Mouse (Mus musculus): ENCODE data around the gene Rrp1. TPM values are rescaled to one million over a fixed set of nuclear protein-coding genes. Genes with fewer than 3 reads are reported as not detected.

The Rrp1 gene
- 402 and 403 TPM in 2 replicates for polyA plus RNA-seq (2015; fragmentation: Nextera tagmentation; extraction: Ambion mirVana)

DNA sequence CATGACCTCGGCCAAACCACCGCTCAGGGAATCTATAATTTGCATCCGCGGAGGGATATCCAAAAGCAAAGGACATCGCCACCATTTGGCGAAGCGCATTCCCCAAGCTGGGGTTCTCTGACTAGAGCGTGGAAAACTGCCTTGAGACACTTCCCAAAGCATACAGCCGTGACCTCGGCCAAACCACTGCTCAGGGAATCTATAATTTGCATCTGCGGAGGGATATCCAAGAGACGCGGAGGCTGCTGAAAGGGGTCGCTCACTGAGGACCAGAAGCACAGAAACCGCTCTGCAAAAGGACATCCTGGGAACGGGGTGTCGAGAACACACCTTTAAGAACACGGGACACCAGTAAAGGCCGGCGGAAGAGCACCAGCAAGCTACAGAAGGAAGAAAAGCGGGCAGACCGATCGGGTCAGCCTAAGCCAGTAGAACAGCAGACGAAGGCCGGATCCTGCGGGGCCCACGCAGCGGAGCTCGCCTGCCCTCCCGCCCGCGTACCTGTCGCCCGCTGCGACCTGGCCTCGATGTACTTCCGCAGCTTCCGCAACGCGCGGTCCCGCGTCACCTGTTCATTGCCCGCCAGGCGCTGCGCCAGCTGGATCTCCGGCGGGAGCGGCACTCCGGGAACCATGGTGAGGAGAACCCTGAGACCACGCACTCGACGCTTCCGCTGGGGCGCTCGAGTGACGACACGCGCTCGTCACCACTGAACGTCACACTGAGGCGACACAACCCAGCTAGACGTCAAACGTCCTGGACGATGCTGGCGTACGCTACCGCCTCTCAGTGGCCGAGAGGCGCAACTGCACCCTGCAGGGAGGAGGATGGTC lies at the start of gene Rrp1:
Rrp1 (minus strand) TSS at position 725 of the 833 bp plus-strand sequence.
- no peaks in the 10 kb centered on the region for H3K9me3 ChIP-seq
- H3K4me1 ChIP-seq (replicated peaks): peaks cover 19% of the 10 kb centered on the region
- H3K36me3 ChIP-seq: peaks cover 27% of the 10 kb centered on the region
- peak within 1 kb of the TSS; percentile 62 for H3K4me3 ChIP-seq
- under 1% methylated on average over 70 of the region's 70 CpGs for WGBS
- H3K27ac ChIP-seq (replicated peaks): peak within 1 kb of the TSS; percentile 83
- H3K4me2 ChIP-seq: peak within 1 kb of the TSS; percentile 75
- no peaks in the 10 kb centered on the region for H3K27me3 ChIP-seq
- H3K9ac ChIP-seq: peak within 1 kb of the TSS; percentile 65
- ATAC-seq (ENCODE audit: low FRiP score, low read depth): peak; percentile 93

DNA sequence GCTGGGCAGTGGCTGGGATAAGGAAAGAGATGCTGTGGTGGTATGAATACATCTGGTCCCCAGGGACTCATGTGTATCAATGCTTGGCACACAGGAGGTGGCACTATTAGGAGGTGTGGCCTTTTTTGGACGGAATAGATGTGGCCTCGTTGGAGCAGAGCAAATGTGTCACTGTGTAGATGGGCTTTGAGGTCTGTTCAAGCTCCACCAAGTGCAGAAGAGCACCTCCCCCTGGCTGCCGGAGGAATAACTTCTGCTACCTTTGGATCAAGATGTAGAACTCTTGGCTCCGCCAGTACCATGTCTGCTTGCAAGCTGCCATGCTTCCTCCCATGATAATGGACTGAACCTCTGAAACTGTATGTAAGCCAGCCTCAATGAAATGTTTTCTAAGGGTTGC lies 48.9 kb upstream of the Rrp1 start:
- Histone ChIP-seq H3K36me3 (no peaks in the 10 kb centered on the region), H3K9ac (no peak overlapping the region), H3K4me3 (no peak overlapping the region), H3K4me2 (no peak overlapping the region), H3K27me3 (no peaks in the 10 kb centered on the region), H3K27ac (replicated peaks) (no peak overlapping the region), H3K4me1 (replicated peaks) (peaks cover 45% of the 10 kb centered on the region), H3K9me3 (no peaks in the 10 kb centered on the region)
- 69% methylated on average over 4 of the region's 4 CpGs for WGBS
- no peak for ATAC-seq (ENCODE audit: low FRiP score, low read depth)

DNA sequence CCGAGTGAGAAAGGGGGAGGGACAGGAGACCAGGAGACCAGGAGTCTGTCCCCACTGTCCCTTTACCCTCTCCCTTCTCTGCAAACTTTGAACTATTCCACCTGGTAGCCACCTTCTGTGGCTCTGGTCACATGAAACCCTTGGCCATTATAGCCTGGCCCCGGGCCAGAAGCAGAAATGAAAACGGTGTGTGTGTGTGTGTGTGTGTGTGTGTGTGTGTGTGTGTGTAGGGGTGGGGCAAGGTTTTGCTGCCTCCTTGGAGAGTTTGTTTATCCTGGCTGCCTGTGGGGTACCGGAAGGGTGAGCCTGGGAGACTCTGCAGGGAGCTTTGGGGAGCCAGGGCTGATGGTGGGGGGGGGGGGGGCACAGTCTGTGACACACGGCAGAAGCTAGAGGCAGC lies 47.6 kb upstream of the Rrp1 start:
- no peaks in the 10 kb centered on the region for H3K27me3 ChIP-seq
- WGBS: 49% methylated on average over 5 of the region's 5 CpGs

DNA sequence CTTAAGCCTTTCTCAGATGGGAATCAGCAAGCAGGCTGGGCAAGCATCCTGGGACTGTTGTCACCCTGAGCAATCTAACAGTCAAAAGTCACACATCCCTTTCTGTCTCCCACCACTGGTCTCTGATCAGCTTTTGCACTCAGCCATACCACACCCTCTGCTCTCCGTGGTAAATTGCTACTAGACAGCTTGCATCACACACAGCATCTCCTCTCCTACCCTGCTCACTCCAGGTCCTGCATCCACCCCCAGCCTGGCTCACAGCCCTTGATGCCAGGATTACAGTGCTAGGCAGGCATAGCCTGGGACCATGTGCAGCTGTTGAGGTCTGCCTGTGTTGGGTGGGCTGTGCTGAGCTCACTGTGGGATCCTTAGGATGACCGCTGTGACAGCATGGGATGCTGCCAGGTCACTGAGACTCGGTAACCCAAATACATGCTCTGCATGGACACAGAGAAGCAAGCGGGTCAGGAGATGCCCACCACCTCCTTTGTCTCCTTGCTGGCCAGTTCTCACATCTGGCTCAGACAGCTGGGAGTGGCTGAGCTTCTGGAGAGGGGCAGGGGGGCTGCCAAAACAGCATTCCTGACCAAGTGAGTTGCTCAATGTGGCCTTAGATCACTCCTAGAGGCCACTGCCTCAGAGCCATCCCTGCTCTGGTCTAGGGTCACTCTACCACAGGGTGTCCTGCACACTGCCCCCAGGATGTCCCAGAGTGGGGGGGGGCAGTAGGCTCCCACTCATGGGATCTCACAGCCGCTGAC lies 45.7 kb upstream of the Rrp1 start:
- WGBS: 65% methylated on average over 5 of the region's 5 CpGs
- H3K27ac ChIP-seq (replicated peaks): peak overlapping the region; percentile 34
- H3K9me3 ChIP-seq: no peaks in the 10 kb centered on the region
- no peaks in the 10 kb centered on the region for H3K36me3 ChIP-seq
- no peak overlapping the region for H3K9ac ChIP-seq
- no peak overlapping the region for H3K4me3 ChIP-seq
- no peak overlapping the region for H3K4me2 ChIP-seq
- ATAC-seq (ENCODE audit: low FRiP score, low read depth): peak; percentile 17
- peaks cover 50% of the 10 kb centered on the region for H3K4me1 ChIP-seq (replicated peaks)
- H3K27me3 ChIP-seq: no peaks in the 10 kb centered on the region

More for the DNA sequence above, 47.6 kb upstream of the Rrp1 start:
- Histone ChIP-seq H3K27ac (replicated peaks) (no peak overlapping the region), H3K4me3 (no peak overlapping the region), H3K9ac (no peak overlapping the region), H3K4me1 (replicated peaks) (peaks cover 53% of the 10 kb centered on the region), H3K4me2 (no peak overlapping the region), H3K9me3 (no peaks in the 10 kb centered on the region), H3K36me3 (no peaks in the 10 kb centered on the region)
- no peak for ATAC-seq (ENCODE audit: low FRiP score, low read depth)

DNA sequence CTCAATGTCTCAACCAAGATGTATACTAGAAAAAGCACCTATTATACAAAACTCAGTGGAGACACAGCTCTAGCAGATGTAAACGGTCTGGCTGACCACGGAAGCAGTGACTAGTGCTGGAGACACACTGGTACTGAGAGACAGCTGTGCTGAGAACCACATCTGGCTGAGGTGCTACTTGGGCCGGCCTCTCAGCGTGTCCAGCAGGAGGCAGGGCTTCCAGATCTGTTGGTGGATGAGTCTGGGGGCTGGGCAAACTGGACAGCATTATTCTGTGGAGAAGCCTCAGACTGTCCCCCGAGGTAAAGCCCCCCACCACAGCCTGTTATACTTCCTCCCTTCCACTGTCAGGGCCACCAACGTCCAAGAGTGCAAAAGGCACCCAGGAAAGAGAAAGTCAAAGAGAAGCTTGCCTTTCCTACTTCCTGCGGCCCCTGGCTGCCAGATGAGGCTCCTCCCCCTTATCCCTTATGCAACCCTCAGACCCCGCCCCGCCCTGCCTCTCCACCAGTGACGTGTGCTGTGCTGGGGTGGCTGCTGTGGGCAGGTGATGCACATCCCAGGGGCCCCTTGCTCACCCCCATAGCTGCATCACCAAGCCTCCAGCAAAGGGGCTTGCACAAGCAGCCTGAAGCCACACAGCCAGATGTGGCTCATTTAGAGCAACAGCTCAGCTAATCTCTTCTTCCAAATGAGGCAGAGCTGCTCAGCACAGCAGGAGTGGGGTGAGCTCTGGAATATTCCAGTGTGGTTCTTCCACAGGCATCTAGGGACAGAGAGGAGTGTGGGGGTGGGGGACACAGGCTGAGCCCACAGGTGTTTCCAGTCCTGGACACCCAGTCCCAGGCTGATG lies 44.9 kb upstream of the Rrp1 start:
- Histone ChIP-seq H3K9ac (no peak overlapping the region), H3K27ac (replicated peaks) (peak overlapping the region; percentile 34), H3K4me1 (replicated peaks) (peaks cover 48% of the 10 kb centered on the region)

DNA sequence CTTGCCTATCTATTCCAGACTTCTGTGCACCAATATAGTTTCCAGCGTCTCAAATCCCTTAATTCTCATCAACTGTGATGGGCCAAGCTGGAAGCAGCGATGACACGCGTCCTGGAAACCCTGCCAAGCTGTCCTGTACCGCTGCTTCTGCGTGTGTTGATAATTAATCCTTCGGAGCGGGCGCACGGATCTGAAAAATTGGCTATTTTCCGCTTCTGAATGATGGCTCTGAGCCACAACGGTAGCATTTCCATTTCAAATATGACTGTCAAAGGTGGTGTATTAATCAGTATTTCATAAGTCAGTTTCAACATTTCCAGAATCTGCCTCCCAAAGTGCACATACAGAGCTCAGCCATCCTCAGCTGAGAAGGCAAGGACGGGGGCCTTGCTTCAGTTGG lies 43.9 kb upstream of the Rrp1 start:
- H3K27ac ChIP-seq (replicated peaks): peak overlapping the region; percentile 25
- ATAC-seq (ENCODE audit: low FRiP score, low read depth): no peak
- WGBS: 44% methylated on average over 13 of the region's 13 CpGs

More for the DNA sequence above, 44.9 kb upstream of the Rrp1 start:
- 29% methylated on average over 10 of the region's 10 CpGs for WGBS
- H3K36me3 ChIP-seq: no peaks in the 10 kb centered on the region
- no peaks in the 10 kb centered on the region for H3K9me3 ChIP-seq
- no peak overlapping the region for H3K4me3 ChIP-seq
- H3K4me2 ChIP-seq: 0 out of 2 replicates have a peak overlapping the region, but pooled peaks have one; percentile 1
- ATAC-seq (ENCODE audit: low FRiP score, low read depth): peak; percentile 46
- no peaks in the 10 kb centered on the region for H3K27me3 ChIP-seq

DNA sequence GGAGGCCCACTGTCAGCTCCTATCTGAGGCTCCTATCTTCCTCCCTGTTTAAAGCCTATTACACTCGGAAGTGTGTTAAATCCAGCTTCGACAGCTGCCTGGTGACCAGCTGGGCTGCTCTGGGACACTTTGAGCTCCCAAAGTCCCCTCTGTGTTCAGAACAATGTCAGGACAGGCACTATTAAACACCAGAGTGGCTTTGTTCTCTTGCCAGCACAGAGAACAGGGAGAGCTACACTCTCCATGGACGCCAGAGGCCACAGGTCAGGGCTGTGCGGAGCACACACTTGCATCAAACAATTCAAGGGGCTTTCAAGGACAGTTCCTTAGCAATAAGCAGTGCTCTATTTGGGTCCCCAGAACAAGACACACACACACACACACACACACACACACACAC lies 39.8 kb upstream of the Rrp1 start:
- Histone ChIP-seq H3K4me3 (no peak overlapping the region), H3K36me3 (peaks cover 30% of the 10 kb centered on the region), H3K4me1 (replicated peaks) (peaks cover 34% of the 10 kb centered on the region), H3K4me2 (no peak overlapping the region), H3K27me3 (no peaks in the 10 kb centered on the region), H3K27ac (replicated peaks) (no peak overlapping the region), H3K9me3 (no peaks in the 10 kb centered on the region), H3K9ac (no peak overlapping the region)
- WGBS: 15% methylated on average over 4 of the region's 4 CpGs
- peak; percentile 12; the same call in 1 of the 2 replicates for ATAC-seq (ENCODE audit: low FRiP score, low read depth)

More for the DNA sequence above, 43.9 kb upstream of the Rrp1 start:
- Histone ChIP-seq H3K27me3 (no peaks in the 10 kb centered on the region), H3K9me3 (no peaks in the 10 kb centered on the region), H3K9ac (no peak overlapping the region), H3K36me3 (no peaks in the 10 kb centered on the region), H3K4me1 (replicated peaks) (peaks cover 49% of the 10 kb centered on the region), H3K4me2 (0 out of 2 replicates have a peak overlapping the region, but pooled peaks have one; percentile 8), H3K4me3 (no peak overlapping the region)

DNA sequence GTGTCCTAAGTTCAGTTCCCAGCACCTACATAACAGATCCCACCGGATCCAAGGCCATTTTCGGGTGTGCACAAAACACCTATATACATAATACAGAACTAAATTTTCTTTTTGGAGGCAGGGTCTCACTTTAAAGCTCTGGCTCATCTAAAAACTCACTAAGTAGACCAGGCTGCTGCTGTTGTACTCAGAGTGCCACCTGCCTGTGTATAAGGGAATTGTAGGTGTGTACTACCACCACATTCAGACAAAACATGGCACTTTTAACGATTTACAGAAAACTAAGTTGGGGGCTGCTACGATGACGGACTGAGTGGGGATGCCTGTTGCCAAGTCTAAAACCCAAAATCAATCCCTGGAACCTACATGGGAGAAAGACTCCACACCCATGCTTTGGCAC lies 37.9 kb upstream of the Rrp1 start:
- WGBS: 91% methylated on average over 5 of the region's 5 CpGs
- Histone ChIP-seq H3K36me3 (peaks cover 46% of the 10 kb centered on the region), H3K27ac (replicated peaks) (no peak overlapping the region)

DNA sequence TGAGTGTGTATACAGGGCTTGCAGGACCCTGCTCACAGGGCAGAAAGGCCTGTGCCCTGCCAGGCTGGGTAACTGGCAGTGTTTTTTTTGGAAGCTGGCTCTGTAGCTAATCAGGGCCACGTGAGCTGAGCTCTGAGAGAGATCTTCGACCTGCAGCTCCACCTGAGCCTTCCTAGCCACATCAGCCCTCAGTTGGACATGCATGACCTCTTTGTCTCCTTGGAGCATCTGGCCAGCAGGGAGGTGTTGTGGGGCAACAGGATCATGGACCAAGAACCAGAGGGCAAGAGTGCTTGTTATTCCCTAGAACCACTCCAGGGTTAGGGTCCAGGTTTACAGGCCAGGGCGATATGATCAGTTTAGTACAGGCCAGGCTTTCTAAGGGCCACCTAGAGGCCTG lies 34.6 kb upstream of the Rrp1 start:
- Histone ChIP-seq H3K9ac (no peak overlapping the region), H3K4me3 (no peak overlapping the region), H3K36me3 (peaks cover 71% of the 10 kb centered on the region), H3K4me2 (no peak overlapping the region), H3K9me3 (no peaks in the 10 kb centered on the region), H3K27me3 (no peaks in the 10 kb centered on the region), H3K4me1 (replicated peaks) (peaks cover 3% of the 10 kb centered on the region), H3K27ac (replicated peaks) (no peak overlapping the region)
- WGBS: 88% methylated on average over 3 of the region's 3 CpGs
- ATAC-seq (ENCODE audit: low FRiP score, low read depth): no peak

More for the DNA sequence above, 37.9 kb upstream of the Rrp1 start:
- H3K4me3 ChIP-seq: no peak overlapping the region
- H3K9ac ChIP-seq: no peak overlapping the region
- peaks cover 18% of the 10 kb centered on the region for H3K4me1 ChIP-seq (replicated peaks)
- H3K9me3 ChIP-seq: no peaks in the 10 kb centered on the region
- ATAC-seq (ENCODE audit: low FRiP score, low read depth): no peak
- no peaks in the 10 kb centered on the region for H3K27me3 ChIP-seq
- no peak overlapping the region for H3K4me2 ChIP-seq

DNA sequence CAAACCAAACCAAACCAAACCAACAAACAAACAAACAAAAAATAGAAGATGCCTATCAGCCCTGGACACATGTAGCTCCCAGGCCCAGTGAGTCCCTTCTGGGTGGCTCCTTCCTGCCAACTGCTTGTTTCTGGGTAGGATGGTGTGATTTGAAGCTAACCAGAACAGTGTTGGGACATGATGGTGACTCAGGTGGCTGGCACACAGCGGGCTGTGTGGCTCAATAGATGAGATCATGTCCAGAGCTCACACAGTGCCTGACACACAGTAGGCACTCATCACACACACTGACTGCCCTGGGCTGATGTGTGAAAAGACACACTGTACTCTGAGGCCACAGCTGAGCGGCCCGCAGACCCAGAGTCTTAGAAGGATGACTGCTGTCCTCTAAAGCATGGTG lies 33.4 kb upstream of the Rrp1 start:
- H3K36me3 ChIP-seq: peaks cover 73% of the 10 kb centered on the region
- WGBS: 98% methylated on average over 3 of the region's 3 CpGs
- H3K27ac ChIP-seq (replicated peaks): no peak overlapping the region
- H3K9me3 ChIP-seq: no peaks in the 10 kb centered on the region
- H3K27me3 ChIP-seq: no peaks in the 10 kb centered on the region
- no peaks in the 10 kb centered on the region for H3K4me1 ChIP-seq (replicated peaks)
- no peak for ATAC-seq (ENCODE audit: low FRiP score, low read depth)
- no peak overlapping the region for H3K9ac ChIP-seq
- no peak overlapping the region for H3K4me2 ChIP-seq
- no peak overlapping the region for H3K4me3 ChIP-seq

DNA sequence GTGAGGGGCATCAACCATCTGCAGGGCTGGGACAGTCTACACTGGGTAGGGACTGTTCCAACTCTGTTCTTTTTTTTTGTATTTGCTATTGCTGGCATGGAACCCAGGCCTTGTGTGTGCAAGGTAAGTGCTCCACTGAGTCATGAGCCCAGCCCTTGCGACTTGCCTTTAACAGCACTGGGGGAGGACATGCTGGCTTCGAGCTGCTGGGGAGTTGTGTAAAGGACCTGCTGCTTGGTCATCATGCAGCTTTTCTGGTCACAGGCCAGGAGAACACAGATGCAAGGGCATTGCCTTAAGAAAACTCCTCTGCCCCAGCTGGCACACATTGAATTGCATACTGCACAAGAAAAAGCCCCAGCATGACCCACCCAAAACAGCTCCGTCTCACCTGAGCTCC lies 29.4 kb upstream of the Rrp1 start:
- ATAC-seq (ENCODE audit: low FRiP score, low read depth): no peak
- Histone ChIP-seq H3K9ac (no peak overlapping the region), H3K27ac (replicated peaks) (no peak overlapping the region), H3K27me3 (no peaks in the 10 kb centered on the region), H3K4me3 (no peak overlapping the region), H3K4me1 (replicated peaks) (no peaks in the 10 kb centered on the region), H3K4me2 (no peak overlapping the region), H3K36me3 (peaks cover 42% of the 10 kb centered on the region), H3K9me3 (no peaks in the 10 kb centered on the region)
- 95% methylated on average over 3 of the region's 3 CpGs for WGBS

Data from hindbrain, embryonic 15.5 days (tissue).